In genomic region chr1:92264941-92265340, GRCm38 (mm10) we compare ENCODE assay signal across 15 mouse cellular contexts.
DNase-seq lines count a peak whose midpoint lies in the region; ATAC-seq and TF ChIP-seq lines count a peak whose summit lies in the region.
"Had no signal": no experiment of that assay in that cellular context is flagged by ENCODE, and none has a peak within 500 bp of the region (broad histone marks: within the 10 kb centered on the region; RNA-seq: fewer than 3 reads in every experiment).

No protein-coding gene starts in this region.

- TF ChIP-seq CTCF in midbrain, postnatal 0 days (IDR thresholded peaks at IDR 0.05), result peak; percentile 21; the same call in 1 of the 2 replicates
- TF ChIP-seq CTCF in gastrocnemius, adult 2 months (IDR thresholded peaks at IDR 0.05), result peak; percentile 60

- intact Hi-C loops in gastrocnemius, adult 2 months (cut with DNase I), result loop anchor here (2.0 to 10.0 kb wide), 4 partner anchors 77 to 290 kb away; no protein-coding TSS in a partner anchor

- DNase-seq in heart, adult 18-20 months, result peak; percentile 41 to 43
- DNase-seq in heart, embryonic 10.5 days (ENCODE audit: low spot score), result no peak
- peak; percentile 43 for DNase-seq in midbrain, postnatal 0 days (ENCODE audit: low spot score)
- peak; percentile 83 for DNase-seq in gastrocnemius, adult 2 months
- DNase-seq in thymus, postnatal 0 days (ENCODE audit: low spot score), result no peak
- no peak for DNase-seq in layer of hippocampus, adult 18-20 months (ENCODE audit: low spot score in 2 of 2)
- no peak for DNase-seq in left cerebral cortex, adult 11 months (ENCODE audit: low spot score)
- DNase-seq: adrenal gland, postnatal 14 days; lung, adult 2 months had no signal

- WGBS in heart, embryonic 10.5 days, result 68% methylated on average over 4 of the region's 4 CpGs
- 76% methylated on average over 4 of the region's 4 CpGs for WGBS in midbrain, postnatal 0 days
- 85% methylated on average over 4 of the region's 4 CpGs for WGBS in midbrain, embryonic 16.5 days

- H3K4me1 ChIP-seq in heart, embryonic 10.5 days, result peaks cover 5% of the 10 kb centered on the region
- H3K4me1 ChIP-seq in midbrain, postnatal 0 days (ENCODE audit: insufficient read depth, low read length), result no peaks in the 10 kb centered on the region
- H3K4me1 ChIP-seq in midbrain, embryonic 16.5 days (ENCODE audit: control insufficient read depth, insufficient read depth, low read length), result peaks cover 6% of the 10 kb centered on the region; the same call in 1 of the 2 replicates
- H3K4me1 ChIP-seq: embryonic facial prominence, embryonic 15.5 days had no signal

- ATAC-seq in midbrain, postnatal 0 days (ENCODE audit: low FRiP score), result no peak
- no peak for ATAC-seq in midbrain, embryonic 16.5 days
- ATAC-seq: forebrain, embryonic 13.5 days had no signal

- H3K4me3 ChIP-seq in heart, embryonic 10.5 days, result no peak overlapping the region
- no peak overlapping the region for H3K4me3 ChIP-seq in midbrain, postnatal 0 days (ENCODE audit: low read depth, low read length)
- H3K4me3 ChIP-seq in midbrain, embryonic 16.5 days (ENCODE audit: low read depth, low read length), result no peak overlapping the region
- H3K4me3 ChIP-seq in gastrocnemius, adult 2 months, result no peak overlapping the region
- H3K4me3 ChIP-seq: embryonic facial prominence, embryonic 15.5 days; forebrain, embryonic 13.5 days; hindbrain, embryonic 13.5 days; limb, embryonic 13.5 days; myocyte had no signal

- no peak overlapping the region for H3K4me2 ChIP-seq in midbrain, postnatal 0 days (ENCODE audit: low read depth, low read length, poor library complexity, severe bottlenecking)
- no peak overlapping the region for H3K4me2 ChIP-seq in midbrain, embryonic 16.5 days (ENCODE audit: low read length)
- H3K4me2 ChIP-seq: embryonic facial prominence, embryonic 15.5 days; forebrain, embryonic 13.5 days; hindbrain, embryonic 13.5 days; limb, embryonic 13.5 days had no signal

- no peaks in the 10 kb centered on the region for H3K9me3 ChIP-seq in heart, embryonic 10.5 days
- no peaks in the 10 kb centered on the region for H3K9me3 ChIP-seq in midbrain, postnatal 0 days (ENCODE audit: low read length)
- H3K9me3 ChIP-seq in midbrain, embryonic 16.5 days (replicated peaks; ENCODE audit: control insufficient read depth, low read length, poor library complexity, severe bottlenecking), result no peaks in the 10 kb centered on the region
- H3K9me3 ChIP-seq: embryonic facial prominence, embryonic 15.5 days; forebrain, embryonic 13.5 days; hindbrain, embryonic 13.5 days; limb, embryonic 13.5 days had no signal

- H3K9ac ChIP-seq in midbrain, postnatal 0 days (replicated peaks; ENCODE audit: low read length, poor library complexity, severe bottlenecking), result no peak overlapping the region
- H3K9ac ChIP-seq in midbrain, embryonic 16.5 days (ENCODE audit: low read depth, low read length), result no peak overlapping the region
- H3K9ac ChIP-seq: embryonic facial prominence, embryonic 15.5 days; forebrain, embryonic 13.5 days; hindbrain, embryonic 13.5 days; limb, embryonic 13.5 days had no signal

- H3K36me3 ChIP-seq in heart, embryonic 10.5 days, result no peaks in the 10 kb centered on the region
- H3K36me3 ChIP-seq in midbrain, postnatal 0 days (ENCODE audit: insufficient read depth, low read length), result no peaks in the 10 kb centered on the region
- no peaks in the 10 kb centered on the region for H3K36me3 ChIP-seq in midbrain, embryonic 16.5 days (ENCODE audit: control insufficient read depth, insufficient read depth, low read length)
- H3K36me3 ChIP-seq: embryonic facial prominence, embryonic 15.5 days; hindbrain, embryonic 13.5 days; limb, embryonic 13.5 days had no signal

- H3K27ac ChIP-seq in heart, embryonic 10.5 days, result no peak overlapping the region
- H3K27ac ChIP-seq in midbrain, postnatal 0 days (ENCODE audit: low read depth, low read length), result no peak overlapping the region
- H3K27ac ChIP-seq in midbrain, embryonic 16.5 days (ENCODE audit: low read length), result no peak overlapping the region
- no peak overlapping the region for H3K27ac ChIP-seq in gastrocnemius, adult 2 months
- H3K27ac ChIP-seq: embryonic facial prominence, embryonic 15.5 days; forebrain, embryonic 13.5 days; hindbrain, embryonic 13.5 days; limb, embryonic 13.5 days had no signal

- no peaks in the 10 kb centered on the region for H3K27me3 ChIP-seq in heart, embryonic 10.5 days (ENCODE audit: insufficient read depth, poor library complexity, severe bottlenecking)
- H3K27me3 ChIP-seq in midbrain, postnatal 0 days (ENCODE audit: insufficient read depth, low read length), result no peaks in the 10 kb centered on the region
- H3K27me3 ChIP-seq in midbrain, embryonic 16.5 days (ENCODE audit: control insufficient read depth, insufficient read depth, low read depth, low read length), result no peaks in the 10 kb centered on the region
- H3K27me3 ChIP-seq: embryonic facial prominence, embryonic 15.5 days; forebrain, embryonic 13.5 days; hindbrain, embryonic 13.5 days; limb, embryonic 13.5 days had no signal

Comparison
In these comparisons a context has a peak if more than half of its experiments do, and no peak if none do; other contexts are left out.
1. DNase-seq: peak in heart, adult 18-20 months (2 of 2), midbrain, postnatal 0 days (single experiment) and gastrocnemius, adult 2 months (single experiment); none in heart, embryonic 10.5 days (single experiment), thymus, postnatal 0 days (single experiment), layer of hippocampus, adult 18-20 months (0 of 2) and left cerebral cortex, adult 11 months (single experiment).